Mouse (Mus musculus) left cerebral cortex, postnatal 14 days (tissue): ENCODE measurements around the gene Tmem82. TPM values are rescaled to one million over a fixed set of nuclear protein-coding genes. Genes with fewer than 3 reads are reported as not detected.
"Not testable (repeated sequence)": the region's sequence is repeated elsewhere in the genome, so short reads cannot be mapped to it uniquely, and the experiment has no call there.

Experiments used
- DNase-seq, 2 experiments: peaks; one replicate each; pipeline ENCODE4 v3.0.0; 2021 to 2022; ENCODE audit warnings: low spot score in 2 of 2, mixed read lengths in 1 of 2
- intact Hi-C: fragments of 180-260 bp; cut with DNase I; formaldehyde crosslinking; loops from one replicate; pipeline ENCODE4 v1.15.1; 2025
- total RNA-seq, 2 experiments: library from RNA; stranded (reverse); gene quantifications; 2 replicates each; pipeline ENCODE4 v1.2.3; 2021

Gene Tmem82
- total RNA-seq, 2 experiments from 2014 or later: 0.76 to 0.97 TPM

GRCm38 (mm10) chr4:141595605-141596268 is 22.7 kb downstream of the Tmem82 start:
- DNase-seq: no peak
- intact Hi-C loops: no loop called here

DNA sequence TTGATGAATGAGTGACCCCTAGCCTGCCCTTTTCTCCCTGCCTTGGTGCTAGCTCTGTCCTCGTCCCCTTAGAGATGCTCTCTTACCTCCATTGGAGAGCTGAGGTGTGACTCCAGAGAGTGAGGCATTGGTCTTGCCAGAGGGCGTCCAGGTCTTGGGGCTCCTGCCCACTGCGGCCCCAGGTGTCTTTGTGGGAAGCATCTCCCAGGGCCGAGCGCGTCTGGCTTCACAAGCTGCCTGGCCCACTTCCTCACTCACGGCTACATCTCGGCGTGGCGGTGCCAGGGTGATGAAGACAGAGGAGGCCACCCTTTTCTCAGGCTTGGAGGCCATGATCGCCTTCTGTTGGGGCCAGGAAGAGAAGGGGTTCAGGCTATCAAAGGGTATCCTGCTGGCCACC is 23.3 kb downstream of the Tmem82 start:
- no peak for DNase-seq

GRCm38 (mm10) chr4:141591547-141591946 is 26.9 kb downstream of the Tmem82 start:
- intact Hi-C loops: no loop called here
- DNase-seq: peak in 1 of 2 experiments; percentile 37

More for the DNA sequence above, 23.3 kb downstream of the Tmem82 start:
- intact Hi-C loops: no loop called here

- DNase-seq: no peak
- intact Hi-C loops: no loop called here
Observed at GRCm38 (mm10) chr4:141583919-141584318, 34.5 kb downstream of the Tmem82 start.

- DNase-seq: no peak
Observed at GRCm38 (mm10) chr4:141581051-141581450, 37.4 kb downstream of the Tmem82 start.

DNA sequence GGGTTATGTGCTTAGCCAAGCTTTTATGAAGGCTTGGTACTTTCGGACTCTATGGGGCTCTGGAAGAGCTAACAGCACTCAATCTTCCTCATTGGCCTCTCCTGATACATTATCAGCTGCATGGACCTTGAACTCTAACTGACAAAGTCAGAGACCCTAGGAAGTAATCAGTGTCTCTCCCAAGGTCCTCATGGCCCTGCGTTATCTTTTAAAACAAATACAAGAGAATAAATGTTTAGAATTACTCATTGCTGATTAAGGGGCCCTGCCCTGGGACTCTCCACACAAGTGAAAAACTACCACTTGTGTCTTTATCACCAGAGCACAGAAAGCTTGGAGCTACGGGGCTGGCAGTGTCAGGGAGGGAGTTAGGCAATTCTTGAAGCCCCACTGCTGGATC is 39.6 kb downstream of the Tmem82 start:
- DNase-seq: no peak
- intact Hi-C loops: loop anchor here (5.0 kb wide), 2 partner anchors 177 to 192 kb away; no protein-coding TSS in a partner anchor

More at GRCm38 (mm10) chr4:141581051-141581450, 37.4 kb downstream of the Tmem82 start:
- intact Hi-C loops: no loop called here

- intact Hi-C loops: loop anchor here (5.0 kb wide), 2 partner anchors 175 to 190 kb away; no protein-coding TSS in a partner anchor
Observed at GRCm38 (mm10) chr4:141576877-141577276, 41.6 kb downstream of the Tmem82 start.

GRCm38 (mm10) chr4:141576404-141576803 is 42.0 kb downstream of the Tmem82 start:
- intact Hi-C loops: loop anchor here (5.0 kb wide), 2 partner anchors 174 to 189 kb away; no protein-coding TSS in a partner anchor
- no peak for DNase-seq

More at GRCm38 (mm10) chr4:141576877-141577276, 41.6 kb downstream of the Tmem82 start:
- DNase-seq: no peak

- intact Hi-C loops: loop anchor here (1.0 to 5.0 kb wide), 3 partner anchors 144 to 188 kb away; no protein-coding TSS in a partner anchor
- DNase-seq: peak; percentile 76 to 87
Observed at GRCm38 (mm10) chr4:141574789-141575702, 43.4 kb downstream of the Tmem82 start.

DNA sequence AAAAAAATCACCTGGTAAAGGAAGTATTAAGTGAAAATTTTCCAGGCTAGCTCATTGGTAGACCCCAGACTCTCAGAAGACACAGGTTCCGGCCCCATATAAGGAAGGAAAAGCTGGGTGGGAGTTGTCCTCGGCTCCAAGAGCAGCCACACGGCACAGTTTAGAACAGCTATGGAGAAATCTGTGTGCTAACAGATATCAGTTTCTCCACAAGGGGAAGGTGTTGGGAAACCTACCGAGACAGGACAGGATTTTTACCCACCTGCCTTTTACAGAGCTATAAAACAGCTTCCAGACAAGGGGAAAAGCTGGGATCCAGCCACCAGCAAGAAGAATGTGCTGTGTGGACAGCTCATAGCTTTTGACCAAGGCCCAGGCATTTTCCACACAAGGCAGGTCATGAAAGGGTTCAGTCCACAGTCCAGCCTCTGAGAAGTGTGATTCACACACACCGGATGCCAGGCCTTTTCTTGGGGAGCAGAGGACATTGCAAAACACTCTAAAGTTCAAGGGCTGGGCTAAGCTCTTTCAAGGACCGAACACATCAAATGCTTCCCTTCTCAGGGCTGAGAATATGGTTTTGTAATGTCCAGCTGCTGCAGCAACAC is 45.0 kb downstream of the Tmem82 start:
- intact Hi-C loops: no loop called here
- DNase-seq: no peak

DNA sequence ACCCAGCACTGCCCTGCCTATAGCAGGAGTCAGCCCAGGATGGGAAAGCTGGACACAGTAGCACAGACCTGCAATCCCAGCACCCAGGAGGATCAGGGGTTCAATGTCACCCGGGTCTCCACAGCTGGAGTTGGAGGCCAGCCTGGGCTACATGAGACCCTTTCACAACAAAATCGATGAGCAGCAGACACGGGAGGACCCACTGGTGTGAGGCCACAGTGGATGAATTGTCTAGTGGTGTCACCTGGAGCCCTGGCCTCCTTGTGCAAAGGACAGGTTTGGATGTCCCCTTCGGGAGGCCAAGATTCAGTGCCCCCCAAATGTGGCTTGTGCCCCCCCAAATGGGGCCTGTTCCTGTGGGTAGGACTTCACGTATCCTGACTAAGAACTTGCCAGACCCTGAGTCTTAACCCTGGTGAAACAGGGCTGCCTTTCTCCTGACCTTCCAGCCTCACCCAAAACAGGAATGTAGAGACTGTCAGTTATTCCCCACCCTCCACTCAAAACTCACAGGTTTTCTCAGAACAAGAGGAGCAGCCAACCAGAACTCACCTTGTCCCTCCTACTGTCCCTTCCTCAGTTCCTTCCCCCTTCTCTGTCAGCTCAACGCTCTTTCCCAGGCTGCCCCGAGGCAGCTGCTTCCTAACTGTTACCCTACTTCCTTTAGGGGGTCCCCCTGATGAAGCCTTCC is 45.6 kb downstream of the Tmem82 start:
- DNase-seq: no peak
- intact Hi-C loops: no loop called here

GRCm38 (mm10) chr4:141571934-141572333 is 46.5 kb downstream of the Tmem82 start:
- DNase-seq: no peak
- intact Hi-C loops: no loop called here

DNA sequence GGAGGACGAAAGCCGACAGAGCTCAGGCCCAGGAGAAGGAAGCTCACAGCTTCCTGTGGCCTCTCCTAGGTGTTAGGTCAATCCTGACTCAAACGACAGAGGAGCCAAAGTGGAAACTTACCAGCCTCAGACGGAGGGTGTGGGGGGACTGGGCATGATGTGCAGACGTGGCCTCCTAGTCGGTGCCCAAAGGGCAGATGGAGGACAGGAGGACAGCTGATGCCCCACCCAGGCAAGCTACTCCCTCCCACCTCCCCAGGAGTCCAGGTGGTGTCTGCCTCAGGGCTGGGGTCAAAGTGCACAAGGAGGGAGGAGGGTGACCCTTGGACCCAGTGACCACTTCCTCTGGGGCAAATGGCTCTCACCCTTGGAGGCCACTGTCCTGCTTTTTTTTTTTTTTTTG is 47.1 kb downstream of the Tmem82 start:
- DNase-seq: no peak
- intact Hi-C loops: no loop called here

- DNase-seq: no peak
- intact Hi-C loops: no loop called here
Observed at GRCm38 (mm10) chr4:141570821-141571220, 47.6 kb downstream of the Tmem82 start.

- intact Hi-C loops: no loop called here
- DNase-seq: no peak
Observed at GRCm38 (mm10) chr4:141570004-141570403, 48.4 kb downstream of the Tmem82 start.

GRCm38 (mm10) chr4:141568966-141569365 is 49.5 kb downstream of the Tmem82 start:
- DNase-seq: no peak
- intact Hi-C loops: no loop called here

- intact Hi-C loops: not testable (repeated sequence)
Observed at GRCm38 (mm10) chr4:141567174-141567573, 51.3 kb downstream of the Tmem82 start.

DNA sequence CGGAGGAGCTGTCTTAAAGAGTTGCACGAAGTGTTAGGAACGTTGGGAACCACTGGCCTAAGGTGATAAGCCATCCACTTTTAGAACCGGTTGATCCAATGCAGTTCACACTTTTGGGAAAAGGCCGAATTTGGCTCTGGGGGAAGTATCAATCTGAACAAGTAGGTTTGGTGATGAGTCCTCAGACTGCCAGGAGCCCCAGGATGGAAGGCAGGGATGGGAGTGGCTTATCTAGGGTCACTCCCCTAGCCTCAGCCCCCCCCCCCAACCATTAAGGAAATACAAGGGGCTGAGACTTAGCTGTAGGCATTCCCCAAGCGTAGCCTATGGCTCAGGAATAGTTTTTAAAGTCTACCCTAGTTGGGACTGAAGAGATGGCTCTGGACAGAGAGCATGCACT is 52.2 kb downstream of the Tmem82 start:
- DNase-seq: no peak
- intact Hi-C loops: no loop called here

More at GRCm38 (mm10) chr4:141567174-141567573, 51.3 kb downstream of the Tmem82 start:
- not testable (repeated sequence) for DNase-seq

DNA sequence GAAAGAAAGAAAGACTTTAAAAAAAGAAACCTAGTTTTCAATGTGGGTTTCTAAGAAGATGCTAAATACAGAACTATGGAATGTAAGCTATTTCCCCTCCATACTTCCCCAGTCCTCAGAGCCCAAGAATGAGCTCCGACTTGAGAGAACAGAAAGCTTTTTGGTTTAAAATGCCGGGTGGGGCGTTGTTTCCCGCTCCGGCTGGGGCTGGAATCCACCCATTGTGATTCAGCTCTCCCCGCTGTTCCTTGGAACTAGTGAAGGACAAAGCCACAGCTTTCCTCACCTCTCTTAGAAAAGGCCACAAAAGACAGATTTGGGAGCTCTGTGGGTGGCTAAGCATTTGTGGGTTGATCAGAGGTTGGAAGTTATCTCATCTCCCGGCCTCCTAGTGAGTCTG is 53.1 kb downstream of the Tmem82 start:
- intact Hi-C loops: no loop called here
- DNase-seq: no peak
